Mouse (Mus musculus): ENCODE measurements at regions not wholly inside any gene's neighbourhood (a gene's known extent, or its start where the extent isn't known, plus 50 kb on each side); places are given as distances from the start of the nearest gene placed in this dataset.

DNA sequence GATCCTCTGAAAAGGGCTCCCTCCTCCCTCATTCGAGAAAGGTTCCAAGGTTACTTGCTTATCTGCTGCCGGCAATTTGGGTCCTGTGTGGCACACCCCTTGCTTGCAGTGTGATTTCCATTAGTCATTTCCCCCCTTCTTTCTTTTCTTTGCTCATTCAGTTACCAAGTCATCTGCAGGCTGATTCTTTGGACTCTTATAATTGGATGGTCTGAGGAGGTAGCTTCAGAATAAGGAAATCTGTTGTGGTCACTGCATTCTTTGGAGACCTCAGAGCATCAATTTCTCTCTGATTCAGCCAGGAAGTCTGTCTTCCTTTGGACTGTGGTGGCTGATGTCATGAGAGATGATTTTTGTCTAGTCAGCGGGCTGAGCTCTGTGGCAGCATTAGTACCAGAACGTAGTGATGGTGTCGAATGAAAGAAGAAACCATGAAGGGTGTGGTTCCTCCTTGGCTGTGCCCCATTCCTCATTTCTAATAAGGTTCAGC lies 91.4 kb upstream of the Mdm1 start:
- TF ChIP-seq POLR2A (IDR thresholded peaks at IDR 0.05; ENCODE audit: low read depth, low read length) (no peak), CTCF (IDR thresholded peaks at IDR 0.05; ENCODE audit: borderline replicate concordance, insufficient read depth, low read length) (no peak)

Measured in embryonic fibroblast, embryonic 13.5 days (primary cell).